Mouse (Mus musculus) C2C12 (cell line): ENCODE measurements around the gene Nkx6-1. TPM values are rescaled to one million over a fixed set of nuclear protein-coding genes. Genes with fewer than 3 reads are reported as not detected.

Experiments
- H3K27me3 ChIP-seq: one replicate; pipeline ENCODE4 v1.6.1; 2011; ENCODE audit not compliant: control insufficient read depth, insufficient read depth, insufficient read length
- H3K36me3 ChIP-seq: one replicate; pipeline ENCODE4 v1.6.1; 2011; ENCODE audit not compliant: control insufficient read depth, insufficient read depth
- H3K4me3 ChIP-seq: one replicate; pipeline ENCODE4 v1.5.1; 2011; ENCODE audit warnings: mild to moderate bottlenecking, control low read depth; ENCODE audit not compliant: poor library complexity, insufficient read depth, severe bottlenecking
- H3K79me2 ChIP-seq: one replicate; pipeline ENCODE4 v1.6.1; 2011; ENCODE audit not compliant: control insufficient read depth, insufficient read depth
- H3K79me3 ChIP-seq: one replicate; pipeline ENCODE4 v1.6.1; 2011; ENCODE audit warnings: low read depth, control low read depth
- H3ac ChIP-seq: one replicate; pipeline ENCODE3; 2011; ENCODE audit warnings: low read depth; ENCODE audit not compliant: control insufficient read depth, insufficient read length
- CEBPB ChIP-seq: IDR thresholded peaks from one replicate; pipeline ENCODE4 v1.6.1; 2011; ENCODE audit warnings: low read depth, mild to moderate bottlenecking, control low read depth, moderate library complexity
- CTCF ChIP-seq: IDR thresholded peaks from one replicate; pipeline ENCODE4 v1.5.1; 2011; ENCODE audit not compliant: control insufficient read depth, insufficient read depth, insufficient read length
- FOSL1 ChIP-seq: IDR thresholded peaks from one replicate; pipeline ENCODE4 v1.8.0; 2011; ENCODE audit warnings: mild to moderate bottlenecking, low read length; ENCODE audit not compliant: poor library complexity, insufficient read depth, severe bottlenecking
- MAX ChIP-seq: IDR thresholded peaks from one replicate; pipeline ENCODE4 v1.6.1; 2011; ENCODE audit warnings: mild to moderate bottlenecking, control low read depth
- MYOD1 ChIP-seq: IDR thresholded peaks from one replicate; pipeline ENCODE4 v1.6.1; 2011; ENCODE audit warnings: low read depth; ENCODE audit not compliant: control insufficient read depth, insufficient read length
- MYOG ChIP-seq: IDR thresholded peaks from one replicate; pipeline ENCODE4 v1.6.1; 2011; ENCODE audit not compliant: control insufficient read depth, insufficient read length; ENCODE audit errors: extremely low read depth
- USF1 ChIP-seq: IDR thresholded peaks from one replicate; pipeline ENCODE4 v1.6.1; 2011; ENCODE audit warnings: low read depth, mild to moderate bottlenecking, control low read depth, moderate library complexity
- polyA plus RNA-seq: library from polyadenylated mRNA; unstranded; fragments of >200 nt; fragmentation: generic; extraction: Trizol; gene quantifications from one replicate; pipeline ENCODE4 v1.2.1, GENCODE M21; 2012; ENCODE audit warnings: missing spikeins

The Nkx6-1 gene
- polyA plus RNA-seq, 1 experiment: not detected

GRCm38 (mm10) chr5:101667263-101667990 is 2.6 kb upstream of the Nkx6-1 start:
- H3K36me3 ChIP-seq: no peaks in the 10 kb centered on the region
- no peaks in the 10 kb centered on the region for H3K79me2 ChIP-seq
- no peaks in the 10 kb centered on the region for H3K79me3 ChIP-seq
- TF ChIP-seq FOSL1: no peak
- no peak for TF ChIP-seq MAX
- TF ChIP-seq MYOG: no peak
- TF ChIP-seq MYOD1: no peak
- no peak for TF ChIP-seq CTCF
- no peak for TF ChIP-seq USF1
- TF ChIP-seq CEBPB: no peak
- H3K4me3 ChIP-seq: no peak overlapping the region
- H3ac ChIP-seq: no peak overlapping the region
- peaks cover 58% of the 10 kb centered on the region for H3K27me3 ChIP-seq

- no peaks in the 10 kb centered on the region for H3K79me2 ChIP-seq
- no peak overlapping the region for H3K4me3 ChIP-seq
- TF ChIP-seq MYOG: no peak
- no peak for TF ChIP-seq CEBPB
- no peak for TF ChIP-seq FOSL1
- TF ChIP-seq CTCF: no peak
- TF ChIP-seq MYOD1: no peak
- no peak for TF ChIP-seq USF1
- TF ChIP-seq MAX: no peak
- H3K79me3 ChIP-seq: no peaks in the 10 kb centered on the region
- H3ac ChIP-seq: no peak overlapping the region
- H3K27me3 ChIP-seq: peaks cover 65% of the 10 kb centered on the region
- no peaks in the 10 kb centered on the region for H3K36me3 ChIP-seq
Observed at GRCm38 (mm10) chr5:101666713-101667112, 1.9 kb upstream of the Nkx6-1 start.

- TF ChIP-seq MAX: no peak
- no peak for TF ChIP-seq MYOG
- TF ChIP-seq CEBPB: no peak
- TF ChIP-seq MYOD1: no peak
- no peak for TF ChIP-seq USF1
- TF ChIP-seq CTCF: no peak
- TF ChIP-seq FOSL1: no peak
- H3K79me2 ChIP-seq: no peaks in the 10 kb centered on the region
- H3K79me3 ChIP-seq: no peaks in the 10 kb centered on the region
- H3K36me3 ChIP-seq: no peaks in the 10 kb centered on the region
- peaks cover 68% of the 10 kb centered on the region for H3K27me3 ChIP-seq
- H3K4me3 ChIP-seq: no peak overlapping the region
- no peak overlapping the region for H3ac ChIP-seq
Observed at GRCm38 (mm10) chr5:101666091-101666490, 1.3 kb upstream of the Nkx6-1 start.

- peaks cover 74% of the 10 kb centered on the region for H3K27me3 ChIP-seq
- TF ChIP-seq MYOD1 (no peak), CTCF (no peak), CEBPB (no peak), USF1 (no peak), FOSL1 (no peak), MAX (no peak), MYOG (no peak)
- no peak overlapping the region for H3K4me3 ChIP-seq
- no peaks in the 10 kb centered on the region for H3K36me3 ChIP-seq
- no peaks in the 10 kb centered on the region for H3K79me2 ChIP-seq
- H3ac ChIP-seq: no peak overlapping the region
- no peaks in the 10 kb centered on the region for H3K79me3 ChIP-seq
Observed at GRCm38 (mm10) chr5:101664423-101664921, 324 bp downstream of the Nkx6-1 start.

GRCm38 (mm10) chr5:101663621-101664422 is 974 bp downstream of the Nkx6-1 start:
- no peak for TF ChIP-seq MYOG
- TF ChIP-seq FOSL1: no peak
- TF ChIP-seq CTCF: no peak
- TF ChIP-seq CEBPB: no peak
- no peak for TF ChIP-seq MYOD1
- TF ChIP-seq USF1: no peak
- TF ChIP-seq MAX: no peak
- Histone ChIP-seq H3K27me3 (peaks cover 80% of the 10 kb centered on the region), H3K79me3 (no peaks in the 10 kb centered on the region), H3K4me3 (no peak overlapping the region), H3ac (no peak overlapping the region), H3K79me2 (no peaks in the 10 kb centered on the region), H3K36me3 (no peaks in the 10 kb centered on the region)

GRCm38 (mm10) chr5:101663176-101663575 is 1.6 kb downstream of the Nkx6-1 start:
- Histone ChIP-seq H3K79me2 (no peaks in the 10 kb centered on the region), H3K4me3 (no peak overlapping the region), H3K36me3 (no peaks in the 10 kb centered on the region), H3K27me3 (peaks cover 77% of the 10 kb centered on the region), H3K79me3 (no peaks in the 10 kb centered on the region), H3ac (no peak overlapping the region)
- TF ChIP-seq CEBPB (no peak), MAX (no peak), MYOD1 (no peak), FOSL1 (no peak), USF1 (no peak), CTCF (no peak), MYOG (no peak)
